8 mouse cellular contexts compared by ENCODE assay signal in genomic region chr4:129049306-129050011, GRCm38 (mm10). TPM values are rescaled to one million over a fixed set of nuclear protein-coding genes. Genes with fewer than 3 reads are reported as not detected.
A peak's percentile ranks its signal among the peaks of the same experiment; 100 is the strongest.
DNase-seq lines count a peak whose midpoint lies in the region; ATAC-seq lines count a peak whose summit lies in the region.

No protein-coding gene starts in this region.

- peaks cover 14% of the 10 kb centered on the region for H3K27me3 ChIP-seq in hindbrain, embryonic 14.5 days (ENCODE audit: control insufficient read depth, insufficient read depth, low read length)
- peaks cover 52% of the 10 kb centered on the region for H3K27me3 ChIP-seq in liver, embryonic 16.5 days (ENCODE audit: control insufficient read depth, insufficient read depth, low read depth, low read length)

- no peak; the same call in 1 of the 2 replicates for ATAC-seq in hindbrain, embryonic 14.5 days (ENCODE audit: low FRiP score)
- ATAC-seq in liver, embryonic 16.5 days (ENCODE audit: low read depth) = no peak

- peak overlapping the region; percentile 72 for H3K9ac ChIP-seq in hindbrain, embryonic 14.5 days
- H3K9ac ChIP-seq in liver, embryonic 16.5 days (ENCODE audit: low read depth, low read length) = 0 out of 2 replicates have a peak overlapping the region, but pooled peaks have one; percentile 24

- H3K9me3 ChIP-seq in hindbrain, embryonic 14.5 days (ENCODE audit: control insufficient read depth, low read length) = no peaks in the 10 kb centered on the region
- no peaks in the 10 kb centered on the region for H3K9me3 ChIP-seq in liver, embryonic 16.5 days (replicated peaks; ENCODE audit: control insufficient read depth, low read length)

- H3K27ac ChIP-seq in hindbrain, embryonic 14.5 days = peak overlapping the region; percentile 98
- no peak overlapping the region for H3K27ac ChIP-seq in liver, embryonic 16.5 days (ENCODE audit: low read length)

- no peaks in the 10 kb centered on the region for H3K36me3 ChIP-seq in hindbrain, embryonic 14.5 days (replicated peaks; ENCODE audit: control insufficient read depth, insufficient read depth)
- H3K36me3 ChIP-seq in liver, embryonic 16.5 days (ENCODE audit: control insufficient read depth, insufficient read depth) = no peaks in the 10 kb centered on the region

- H3K4me1 ChIP-seq in hindbrain, embryonic 14.5 days (replicated peaks; ENCODE audit: control insufficient read depth, insufficient read depth, low read length) = peaks cover 21% of the 10 kb centered on the region
- peaks cover 44% of the 10 kb centered on the region for H3K4me1 ChIP-seq in liver, embryonic 16.5 days (ENCODE audit: control insufficient read depth, low read depth, low read length)

- peak overlapping the region; percentile 70 for H3K4me2 ChIP-seq in hindbrain, embryonic 14.5 days (replicated peaks)
- H3K4me2 ChIP-seq in liver, embryonic 16.5 days (ENCODE audit: low read depth, low read length) = peak overlapping the region; percentile 71

- DNase-seq in adrenal gland, adult 2 months = peak; percentile 39
- no peak for DNase-seq in adrenal gland, adult 18-20 months (ENCODE audit: low spot score in 2 of 2)
- DNase-seq in CD4-positive helper T cell, adult 2 months (ENCODE audit: low read depth, low spot score) = peak; percentile 54
- peak; percentile 55 to 65 for DNase-seq in cerebellum, postnatal 36 days
- DNase-seq in hindbrain, embryonic 14.5 days (ENCODE audit: low spot score) = peak; percentile 72
- peak; percentile 61 for DNase-seq in right cerebral cortex, adult 18-20 months
- DNase-seq in thymus, postnatal 14 days = no peak

- peak overlapping the region; percentile 41 for H3K4me3 ChIP-seq in hindbrain, embryonic 14.5 days (replicated peaks; ENCODE audit: low read length)
- H3K4me3 ChIP-seq in liver, embryonic 16.5 days (ENCODE audit: low read depth, low read length) = peak overlapping the region; percentile 49

- WGBS in hindbrain, embryonic 14.5 days = 3% methylated on average over 23 of the region's 23 CpGs
- WGBS in liver, embryonic 16.5 days (ENCODE audit: insufficient replicate concordance) = 2% methylated on average over 23 of the region's 23 CpGs

RNA-seq across cellular contexts. Expression of gene Rnf19b, which starts 8.6 kb away (rescaled TPM):
- 10 to 100 TPM; 33.4 to 39.6 TPM for total RNA-seq in adrenal gland, adult 2 months (2021)
- polyA plus RNA-seq in adrenal gland, adult 2 months (2012; rRNA removed) = 69.1 and 74.7 TPM in 2 replicates
- total RNA-seq in adrenal gland, adult 18-20 months (2021) = 10 to 100 TPM; 28.6 to 41.3 TPM
- 35.5 and 41.1 TPM in 2 replicates for polyA plus RNA-seq in hindbrain, embryonic 14.5 days (2014; fragmentation: Nextera tagmentation; extraction: Ambion mirVana)
- 3.9 and 4.4 TPM in 2 replicates for polyA plus RNA-seq in liver, embryonic 16.5 days (2015; fragmentation: Nextera tagmentation; extraction: Ambion mirVana)

RNA-seq across cellular contexts. Expression of gene Tmem54, which starts 55.9 kb away (rescaled TPM):
- total RNA-seq in adrenal gland, adult 2 months (2021) = not detected
- polyA plus RNA-seq in adrenal gland, adult 2 months (2012; rRNA removed) = not detected in 2 replicates
- not detected for total RNA-seq in adrenal gland, adult 18-20 months (2021)
- polyA plus RNA-seq in hindbrain, embryonic 14.5 days (2014; fragmentation: Nextera tagmentation; extraction: Ambion mirVana) = 0.33 TPM in 1 of 2 replicates, not detected in the other
- polyA plus RNA-seq in liver, embryonic 16.5 days (2015; fragmentation: Nextera tagmentation; extraction: Ambion mirVana) = 0.58 and 1.7 TPM in 2 replicates

RNA-seq across cellular contexts. Expression of gene Ak2, which starts 57.7 kb away (rescaled TPM):
- total RNA-seq in adrenal gland, adult 2 months (2021) = 100 to 1,000 TPM; 111 to 154 TPM
- polyA plus RNA-seq in adrenal gland, adult 2 months (2012; rRNA removed) = 42.0 and 51.8 TPM in 2 replicates
- 100 to 1,000 TPM; 111 to 164 TPM for total RNA-seq in adrenal gland, adult 18-20 months (2021)
- 60.4 and 64.4 TPM in 2 replicates for polyA plus RNA-seq in hindbrain, embryonic 14.5 days (2014; fragmentation: Nextera tagmentation; extraction: Ambion mirVana)
- polyA plus RNA-seq in liver, embryonic 16.5 days (2015; fragmentation: Nextera tagmentation; extraction: Ambion mirVana) = 106 and 116 TPM in 2 replicates

Comparison
In these comparisons a context has a peak if more than half of its experiments do, and no peak if none do; other contexts are left out.
1. DNase-seq: peak in adrenal gland, adult 2 months (single experiment), CD4-positive helper T cell, adult 2 months (single experiment), cerebellum, postnatal 36 days (2 of 2), hindbrain, embryonic 14.5 days (single experiment) and right cerebral cortex, adult 18-20 months (single experiment); none in adrenal gland, adult 18-20 months (0 of 2) and thymus, postnatal 14 days (single experiment).